Mouse (Mus musculus): ENCODE data around the gene Zfp148. TPM values are rescaled to one million over a fixed set of nuclear protein-coding genes. Genes with fewer than 3 reads are reported as not detected.
"Not testable (repeated sequence)": the region's sequence is repeated elsewhere in the genome, so short reads cannot be mapped to it uniquely, and the experiment has no call there.

The Zfp148 gene
- total RNA-seq, 2 experiments from 2014 or later, result 28.0 to 31.9 TPM

DNA sequence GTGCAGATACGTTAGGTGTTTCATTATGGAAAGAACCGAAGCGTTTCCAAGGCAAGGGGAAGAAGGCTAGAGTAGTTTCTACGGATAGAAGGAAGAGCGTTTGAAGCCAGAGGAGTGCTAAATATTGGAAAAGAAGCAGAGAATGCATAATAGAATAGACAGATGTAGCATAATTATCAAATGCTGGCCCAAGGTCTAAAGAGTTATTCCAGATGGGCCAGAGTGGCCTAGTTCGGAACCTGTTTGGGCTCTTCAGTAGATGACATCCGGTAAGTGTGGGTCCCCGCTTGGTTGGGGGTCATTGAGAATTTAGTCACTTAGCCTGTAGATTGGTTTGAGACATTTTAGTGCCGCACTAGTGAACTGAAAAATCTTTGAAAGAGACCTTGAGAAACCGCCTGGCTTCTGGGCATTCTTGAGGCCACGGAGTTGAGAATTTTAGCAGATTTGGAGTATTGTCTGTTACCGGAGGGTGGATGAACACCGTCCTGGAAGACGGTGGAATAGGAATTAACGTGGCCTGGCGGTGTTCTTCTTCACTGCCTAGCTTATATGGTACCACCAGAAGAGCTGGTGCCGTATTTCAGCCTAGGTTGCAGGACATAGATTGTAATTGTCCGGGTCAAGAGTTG lies 1.1 kb downstream of the Zfp148 start:
- no peak for DNase-seq

DNA sequence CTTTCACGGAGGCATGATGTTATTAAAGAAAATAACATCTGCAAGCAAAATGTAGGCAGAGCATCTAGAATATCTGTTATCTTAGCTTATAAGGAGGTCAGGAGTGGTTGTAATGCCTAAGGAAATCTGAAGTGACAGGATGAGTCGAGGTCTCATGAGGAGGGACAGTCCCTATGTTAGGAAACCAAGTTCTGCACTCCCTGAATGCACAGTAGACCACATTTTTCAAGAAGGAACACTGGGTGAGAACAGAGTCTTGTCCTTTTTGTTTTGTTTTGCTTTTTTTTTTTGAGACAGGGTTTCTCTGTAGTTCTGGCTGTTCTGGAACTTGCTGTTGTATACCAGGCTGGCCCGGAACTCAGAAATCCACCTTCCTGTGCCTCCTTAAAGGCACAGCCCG lies 1.7 kb downstream of the Zfp148 start:
- DNase-seq, result no peak

DNA sequence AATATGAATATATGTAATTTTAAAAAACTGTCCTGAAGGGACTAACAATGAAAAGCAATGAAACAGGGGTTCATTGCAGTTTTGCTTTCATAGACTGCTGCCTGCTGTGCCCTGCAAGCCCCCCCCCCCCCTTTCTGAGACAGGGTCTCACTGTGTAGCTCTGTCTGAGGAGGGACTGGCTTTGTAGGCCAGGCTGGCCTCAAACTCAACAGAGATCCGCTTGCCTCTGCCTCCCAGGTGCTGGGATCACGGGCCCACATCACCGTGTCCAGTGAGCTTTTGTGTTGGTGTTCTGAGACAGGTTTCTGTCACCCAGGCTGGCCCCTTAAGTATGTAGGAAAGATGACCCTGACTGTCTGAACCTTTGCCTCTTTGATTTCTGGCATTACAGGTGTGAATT lies 2.9 kb downstream of the Zfp148 start:
- no peak for DNase-seq

DNA sequence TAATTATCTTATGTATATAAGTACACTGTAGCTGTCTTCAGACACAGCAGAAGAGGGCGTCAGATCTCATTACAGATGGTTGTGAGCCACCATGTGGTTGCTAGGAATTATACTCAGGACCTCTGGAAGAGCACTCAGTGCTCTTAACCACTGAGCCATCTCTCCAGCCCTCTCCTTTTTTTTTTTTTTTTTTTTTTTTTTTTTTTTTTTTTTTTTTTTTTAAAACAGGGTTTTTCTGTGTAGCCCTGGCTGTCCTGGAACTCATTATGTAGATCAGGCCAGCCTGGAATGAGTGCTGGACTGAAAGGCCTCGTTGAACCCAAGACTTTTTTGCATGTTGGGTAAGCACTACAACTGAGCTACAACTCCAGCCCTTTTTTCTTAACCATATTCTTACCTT lies 3.4 kb downstream of the Zfp148 start:
- DNase-seq, result not testable (repeated sequence)

DNA sequence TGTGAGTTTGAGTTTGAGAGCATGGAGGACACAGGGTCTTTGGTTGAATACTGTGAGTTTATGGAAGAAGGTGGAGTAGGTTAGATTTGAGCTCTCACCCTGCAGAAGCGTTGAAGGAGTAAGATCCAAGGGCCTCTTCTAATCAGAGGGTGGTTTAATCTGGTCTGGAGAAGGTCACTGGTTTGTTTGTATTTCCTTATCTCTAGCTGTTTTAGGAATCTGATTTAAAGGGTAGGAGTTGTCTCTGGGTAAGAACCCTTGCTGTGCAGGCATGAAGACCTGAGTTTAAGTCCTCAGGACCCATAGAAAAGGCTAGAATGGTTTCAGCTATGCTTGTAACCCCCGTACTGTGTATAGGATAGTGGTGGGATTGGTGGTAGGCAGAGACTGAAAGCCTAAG lies 6.4 kb downstream of the Zfp148 start:
- no peak for DNase-seq

DNA sequence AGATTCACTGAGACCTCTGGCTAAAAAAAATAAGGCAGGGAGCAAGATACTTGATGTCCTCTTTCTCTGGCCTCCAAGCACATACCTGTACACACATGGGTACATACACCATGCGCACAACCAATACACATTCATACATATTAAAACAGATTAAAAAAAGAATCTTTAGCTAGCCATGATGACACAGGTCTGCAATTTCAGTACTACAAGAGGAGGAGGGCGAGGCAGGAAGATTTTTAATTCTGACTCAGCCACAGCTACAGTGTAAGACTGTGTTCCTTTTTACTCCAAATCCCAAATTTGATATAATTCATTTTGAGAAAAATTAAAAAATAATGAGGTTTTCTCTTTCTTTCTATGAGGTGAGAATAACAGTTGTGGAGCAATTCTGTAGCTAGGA lies 6.8 kb downstream of the Zfp148 start:
- DNase-seq, result no peak

DNA sequence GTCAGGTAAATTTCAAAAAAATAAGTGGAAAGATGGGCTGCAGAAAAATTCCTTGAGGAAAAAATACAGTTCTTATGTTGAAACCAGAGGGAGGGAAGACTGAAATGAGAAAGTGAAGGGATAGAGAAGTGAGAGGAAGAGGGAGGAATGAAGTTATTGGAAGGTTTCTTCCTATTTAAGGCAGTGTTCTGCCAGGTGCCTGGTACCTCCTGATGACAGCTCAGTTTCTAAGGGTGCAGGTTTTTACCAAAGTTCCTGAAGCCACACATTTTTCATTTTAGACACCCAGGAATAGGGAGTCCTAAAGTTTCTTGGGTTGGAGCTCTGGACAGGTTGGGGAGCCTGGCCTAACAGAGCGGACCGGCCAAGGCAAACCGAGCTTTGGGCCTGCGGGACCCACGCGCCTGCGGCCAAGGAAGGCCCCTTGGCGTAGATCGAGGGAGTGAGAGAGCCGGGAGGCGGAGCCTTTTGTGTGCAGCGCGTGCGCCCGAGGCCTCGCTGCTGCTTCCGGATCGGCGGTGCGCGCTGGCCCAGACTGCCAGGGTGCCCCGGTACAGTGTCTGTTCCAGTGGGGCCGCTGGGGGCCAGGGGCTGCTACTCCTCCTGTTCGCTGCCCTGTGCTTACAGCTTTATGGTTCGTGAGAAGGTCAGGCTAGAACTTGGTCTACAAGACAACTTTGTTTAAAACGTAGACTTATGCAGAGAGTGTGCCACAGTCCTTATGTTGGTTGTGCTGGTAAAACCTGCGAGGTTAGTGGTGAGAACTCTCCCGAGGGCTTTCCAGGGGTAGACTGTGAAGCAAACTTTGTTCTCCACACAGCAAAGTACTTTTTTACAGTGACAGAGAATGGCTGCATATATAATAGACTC lies 19.5 kb downstream of the Zfp148 start:
- DNase-seq, result peak; percentile 71

DNA sequence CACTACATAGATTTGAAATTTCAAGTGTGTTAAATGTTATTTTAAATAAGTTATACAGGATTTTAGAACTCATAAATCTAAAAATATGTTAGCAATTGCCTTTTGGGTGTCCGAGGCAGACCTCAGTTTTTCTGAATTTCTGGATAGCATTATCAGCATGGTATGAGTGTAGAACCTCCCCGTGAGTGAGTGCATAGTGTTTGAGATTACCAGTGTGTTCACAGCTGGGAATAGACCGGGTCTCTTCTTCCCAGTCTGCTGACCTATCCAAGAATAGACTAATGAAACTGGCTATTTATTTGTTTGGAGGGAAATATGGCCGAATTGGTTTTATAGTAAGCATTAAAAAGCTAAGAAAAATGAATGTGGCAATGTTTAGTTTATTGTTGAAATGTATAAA lies 20.3 kb downstream of the Zfp148 start:
- no peak for DNase-seq

DNA sequence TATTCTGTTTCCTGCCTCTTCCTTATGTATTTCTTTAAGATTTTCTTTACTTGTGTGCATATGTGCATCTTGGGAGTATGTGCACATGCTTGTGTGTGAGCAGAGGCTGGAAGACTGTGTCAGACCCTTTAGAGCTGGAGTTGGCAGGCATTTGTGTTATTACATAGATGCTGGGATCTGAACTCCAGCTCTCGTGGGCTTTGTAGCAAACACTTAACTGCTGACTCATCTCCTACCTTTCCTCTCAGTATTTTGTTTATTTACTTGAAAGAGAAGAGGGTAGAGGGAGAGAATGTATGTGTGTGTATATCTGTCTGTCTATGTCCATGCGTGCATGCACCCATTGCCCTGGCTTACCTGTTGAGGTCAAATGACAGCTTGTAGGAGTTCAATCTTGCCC lies 22.6 kb downstream of the Zfp148 start:
- no peak for DNase-seq

DNA sequence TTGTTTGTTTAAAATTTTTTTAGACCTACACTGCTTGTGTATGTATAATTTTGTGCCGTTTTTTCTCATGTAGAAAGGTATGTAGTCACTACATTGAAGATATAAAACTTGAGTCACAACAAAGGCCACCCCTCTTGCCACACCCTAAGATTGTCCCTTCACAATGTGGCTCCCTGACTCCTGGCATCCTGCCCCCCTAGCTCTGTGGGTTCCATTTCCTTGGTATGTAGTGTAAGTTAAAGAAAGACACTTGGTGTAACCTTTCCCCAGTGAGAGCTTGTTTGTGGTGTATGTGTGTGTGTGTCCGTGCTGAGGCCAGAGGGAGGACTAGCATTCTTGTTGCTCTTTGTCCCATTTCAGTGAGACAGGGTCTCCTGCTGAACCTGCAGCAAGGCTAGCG lies 23.4 kb downstream of the Zfp148 start:
- no peak for DNase-seq

DNA sequence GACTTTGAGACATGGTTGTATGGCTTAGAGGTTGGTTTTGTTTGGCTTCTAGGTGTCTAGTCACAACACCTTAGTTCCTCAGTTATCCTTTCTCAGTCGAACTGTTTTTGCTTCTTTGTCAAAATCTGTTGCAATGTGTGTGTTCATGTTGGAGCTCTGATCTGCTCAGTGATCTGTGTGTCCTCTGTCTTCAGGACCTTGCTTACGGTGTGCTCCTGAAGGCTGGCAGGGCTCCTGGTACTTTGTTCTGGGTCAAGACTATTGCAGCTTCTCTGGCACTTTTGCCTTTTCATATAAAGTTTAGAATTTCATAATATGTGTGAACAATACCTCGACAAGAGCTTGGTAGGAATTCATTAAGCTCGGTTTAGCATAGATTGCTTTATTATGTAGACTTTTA lies 24.9 kb downstream of the Zfp148 start:
- DNase-seq, result no peak

DNA sequence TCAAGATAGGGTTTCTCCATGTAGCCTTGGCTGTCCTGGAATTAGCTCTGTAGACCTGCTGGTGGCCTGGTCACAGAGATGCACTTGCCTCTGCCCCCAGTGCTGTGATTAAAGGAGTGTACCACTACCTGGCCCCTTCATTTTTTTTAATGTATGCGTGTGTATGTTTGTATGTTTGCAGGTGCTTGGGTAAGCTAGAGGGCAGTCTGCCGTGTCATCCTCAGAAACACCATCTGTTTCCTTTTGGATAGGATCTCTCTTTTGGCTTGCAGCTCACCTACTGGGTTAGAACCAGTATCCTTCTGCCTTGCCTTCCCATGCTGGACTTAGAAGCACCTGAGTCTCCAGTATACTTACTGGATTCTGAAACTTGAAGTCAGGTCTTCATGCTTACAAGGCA lies 29.5 kb downstream of the Zfp148 start:
- no peak for DNase-seq

DNA sequence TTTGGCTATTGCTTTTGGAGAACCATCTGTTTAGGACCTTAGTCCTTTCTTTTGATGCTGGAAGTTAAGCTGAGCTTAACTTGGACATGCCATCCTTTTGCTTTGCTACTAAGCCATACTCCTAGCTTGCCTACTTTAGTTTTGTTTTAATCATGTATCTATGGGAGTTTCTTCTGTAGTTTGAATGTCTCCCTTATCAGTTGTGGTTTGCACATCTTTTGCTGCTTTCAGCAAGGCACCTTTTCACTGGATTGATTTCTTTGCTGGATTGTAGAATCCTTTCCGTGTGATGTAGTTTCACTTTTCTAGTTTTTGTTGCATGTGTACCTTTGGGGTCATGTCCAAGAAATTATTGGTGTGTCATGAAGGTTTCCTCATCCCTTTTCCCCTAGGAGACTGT lies 30.0 kb downstream of the Zfp148 start:
- no peak for DNase-seq

DNA sequence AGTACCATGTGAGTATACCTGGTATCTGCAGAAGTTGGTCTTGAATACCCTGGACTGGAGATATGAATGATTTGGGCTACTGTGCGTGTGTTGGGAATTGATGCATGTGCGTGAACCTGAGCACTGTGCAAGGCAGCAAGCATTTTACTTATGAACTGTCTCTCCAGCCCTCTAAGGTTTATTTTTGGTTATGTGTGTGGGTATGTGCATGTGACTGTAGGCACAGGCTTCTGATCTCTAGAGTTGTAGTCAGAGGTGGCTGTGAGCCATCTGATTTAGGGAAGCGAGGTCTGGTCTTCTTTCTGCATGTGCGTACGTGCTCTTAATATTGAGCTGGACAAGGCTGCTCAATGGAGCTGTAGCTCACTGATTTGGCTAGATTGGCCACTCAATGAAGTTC lies 33.6 kb downstream of the Zfp148 start:
- DNase-seq, result no peak

DNA sequence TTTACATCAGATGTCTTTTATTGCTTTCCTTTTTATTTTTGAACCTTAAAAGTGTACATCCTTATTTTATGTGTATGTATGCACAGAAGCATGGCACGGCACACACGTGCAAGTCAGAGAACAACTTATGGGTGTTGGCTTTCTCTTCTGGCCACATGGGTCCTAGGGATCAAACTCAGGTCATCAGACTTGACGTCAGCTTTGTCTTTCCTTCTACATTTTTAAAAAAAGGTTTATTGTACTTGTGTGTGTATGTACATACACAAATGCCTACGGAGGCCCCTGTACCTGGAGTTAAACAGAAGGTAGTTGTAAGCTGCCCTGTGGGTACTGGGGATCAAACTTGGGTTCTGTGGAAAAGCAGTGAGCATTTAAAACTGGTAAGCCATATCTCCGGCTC lies 35.0 kb downstream of the Zfp148 start:
- DNase-seq, result no peak

DNA sequence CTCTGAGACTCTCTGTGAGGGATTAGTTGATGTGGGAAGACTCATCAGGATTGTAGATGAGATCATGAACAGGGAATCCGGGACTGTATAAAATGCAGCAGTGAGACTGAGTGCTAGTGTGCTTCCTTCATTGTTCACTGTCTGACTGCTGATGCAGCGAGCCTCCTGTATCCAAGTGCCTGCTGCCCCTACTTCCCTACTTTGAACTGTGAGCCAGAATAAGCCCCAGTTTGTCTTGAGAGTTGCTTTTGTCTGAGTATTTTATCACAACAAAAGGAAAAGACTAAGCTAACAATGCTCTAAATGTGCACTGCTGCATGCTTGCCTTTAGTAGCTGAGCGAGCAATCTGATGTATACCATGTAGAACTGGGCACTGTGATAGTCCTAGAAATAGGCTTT lies 47.7 kb downstream of the Zfp148 start:
- no peak for DNase-seq

DNA sequence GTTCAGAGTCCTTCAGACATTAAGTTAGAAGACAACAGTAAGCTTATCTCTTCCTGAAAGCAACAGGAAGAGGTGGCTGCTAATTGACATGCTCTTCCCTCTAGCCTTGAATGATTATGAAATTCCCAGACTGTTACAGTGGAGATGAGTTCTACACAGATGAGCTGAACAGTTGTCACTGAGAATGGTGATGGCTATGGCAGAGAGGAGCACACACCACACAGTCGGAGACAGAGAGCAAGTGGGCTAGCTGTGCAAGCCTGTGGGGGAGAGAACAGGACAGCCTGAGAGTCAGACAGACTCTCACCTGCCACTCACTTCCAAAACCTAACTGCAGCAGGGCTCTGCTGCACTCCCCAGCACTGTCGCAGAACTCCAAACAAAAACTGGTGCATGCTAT lies 51.0 kb downstream of the Zfp148 start:
- no peak for DNase-seq

DNA sequence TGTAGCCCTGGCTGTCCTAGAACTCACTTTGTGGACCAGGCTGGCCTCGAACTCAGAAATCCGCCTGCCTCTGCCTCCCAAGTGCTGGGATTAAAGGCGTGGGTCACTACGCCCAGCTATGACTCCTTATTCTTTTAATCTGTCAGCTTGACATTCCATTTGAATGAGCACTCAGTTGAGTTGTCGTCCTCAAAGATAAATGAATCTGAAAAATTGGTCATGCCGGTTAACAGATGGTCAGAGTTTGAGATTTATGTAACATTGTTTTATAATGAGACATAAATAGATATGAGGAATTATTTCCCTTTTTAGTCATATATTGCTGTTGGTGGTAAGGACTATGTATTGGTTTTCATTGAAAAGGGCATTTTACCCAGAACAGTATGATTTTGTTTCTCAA lies 60.4 kb downstream of the Zfp148 start:
- no peak for DNase-seq

DNA sequence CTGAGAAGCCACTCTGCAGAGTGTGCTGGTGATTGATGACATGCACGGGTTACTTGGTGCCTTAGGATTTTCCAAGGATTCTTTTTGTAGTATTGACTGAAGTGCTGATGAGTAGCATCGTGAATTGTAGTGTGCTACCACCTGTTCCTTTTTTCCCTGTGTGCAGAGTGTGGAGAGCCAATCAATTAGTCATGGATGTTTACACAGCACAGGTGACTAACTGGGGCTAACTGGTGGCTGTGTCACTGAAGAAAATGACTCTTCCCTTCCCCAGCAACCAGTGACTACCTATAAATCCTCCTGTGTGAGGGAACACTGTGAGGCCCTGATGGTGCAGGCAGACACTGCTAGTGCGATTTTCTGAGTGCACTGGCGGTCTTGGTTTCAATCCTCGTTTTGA lies 66.2 kb downstream of the Zfp148 start:
- no peak for DNase-seq

DNA sequence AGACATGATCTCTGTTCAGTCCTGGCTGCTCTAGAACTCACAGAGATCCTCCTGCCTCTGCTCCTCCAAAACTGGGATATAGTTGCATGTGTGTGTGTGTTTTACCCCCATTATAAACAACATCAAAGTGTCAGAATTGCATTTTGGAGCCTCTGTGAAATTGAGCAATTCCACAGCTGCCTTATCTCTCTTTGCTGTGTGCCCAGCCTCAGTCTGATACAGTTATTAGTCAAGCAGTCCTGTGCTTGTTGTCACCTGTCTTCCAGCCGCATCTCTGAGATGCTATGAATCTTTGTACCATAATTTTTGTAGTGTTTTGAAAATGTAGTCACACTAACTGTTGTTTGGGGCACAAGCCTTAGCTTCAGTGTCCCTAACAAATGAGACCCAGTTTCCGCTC lies 73.2 kb downstream of the Zfp148 start:
- DNase-seq, result no peak

DNA sequence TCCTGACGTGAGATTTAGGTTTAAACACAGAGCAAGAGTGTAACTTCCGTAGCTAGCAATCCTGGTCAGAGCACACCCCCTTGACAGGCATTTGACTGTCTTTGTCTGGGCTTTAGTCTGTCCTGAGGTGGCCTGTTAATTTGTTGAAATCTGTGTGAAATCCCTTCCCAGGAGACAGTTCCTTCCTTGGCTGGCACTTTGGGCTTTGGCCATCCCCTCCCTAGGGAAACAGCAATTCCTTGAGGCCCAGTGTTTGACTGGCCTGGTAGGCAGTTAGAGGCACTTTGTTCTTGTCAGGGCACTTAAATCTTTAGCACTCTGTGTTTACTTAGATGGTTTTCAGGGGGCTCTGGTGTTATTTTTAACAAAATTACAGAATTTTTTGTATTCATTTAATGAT lies 73.7 kb downstream of the Zfp148 start:
- no peak for DNase-seq

DNA sequence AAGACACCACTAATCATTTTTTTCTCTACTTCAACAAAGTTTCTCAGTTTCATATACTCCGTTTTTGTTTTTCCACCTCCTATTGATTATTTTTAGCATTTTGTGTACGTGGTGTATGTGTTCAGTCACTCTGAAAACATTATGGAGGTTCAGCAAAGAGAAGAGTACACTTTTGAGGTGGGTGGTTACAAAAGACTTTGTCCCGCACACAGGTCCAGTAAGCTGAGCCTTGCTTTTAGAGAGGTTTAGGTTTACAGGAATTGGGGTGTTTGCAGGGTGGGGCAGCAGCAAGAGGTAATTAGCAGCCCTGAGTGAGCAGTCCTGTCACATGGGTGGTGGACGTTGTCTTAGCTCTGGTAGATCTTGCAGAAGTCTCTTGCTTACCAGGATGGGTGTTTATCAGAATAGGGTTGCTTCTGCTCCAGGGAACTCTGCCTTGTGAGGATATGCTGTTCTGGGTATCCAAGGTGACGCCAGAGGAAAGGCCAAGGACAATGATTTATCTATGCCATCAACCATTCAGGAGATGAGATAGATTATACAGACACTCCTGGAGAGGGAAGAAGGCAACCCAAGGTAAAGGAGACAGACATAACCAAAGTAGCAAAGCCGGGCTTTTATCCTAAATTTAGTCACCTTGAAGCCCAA lies 74.8 kb downstream of the Zfp148 start:
- no peak for DNase-seq

DNA sequence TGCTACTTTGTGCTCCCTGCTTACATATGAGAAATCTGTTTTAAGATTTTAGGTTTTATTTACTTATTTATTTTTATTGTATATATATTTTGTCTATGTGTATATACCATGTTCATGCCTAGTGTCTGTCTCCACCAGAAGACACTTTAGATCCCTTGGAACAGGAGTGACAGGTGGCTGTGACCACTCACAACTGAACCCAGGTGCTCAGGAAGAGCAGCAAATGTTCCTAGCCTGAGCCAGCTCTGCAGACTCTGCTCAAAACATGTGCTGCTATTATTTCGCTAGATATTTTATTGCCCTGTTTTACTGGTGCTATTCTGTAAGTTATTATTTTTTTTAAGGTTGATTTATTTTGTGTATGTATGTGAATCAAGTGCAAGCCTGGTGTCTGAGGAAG lies 78.5 kb downstream of the Zfp148 start:
- no peak for DNase-seq

DNA sequence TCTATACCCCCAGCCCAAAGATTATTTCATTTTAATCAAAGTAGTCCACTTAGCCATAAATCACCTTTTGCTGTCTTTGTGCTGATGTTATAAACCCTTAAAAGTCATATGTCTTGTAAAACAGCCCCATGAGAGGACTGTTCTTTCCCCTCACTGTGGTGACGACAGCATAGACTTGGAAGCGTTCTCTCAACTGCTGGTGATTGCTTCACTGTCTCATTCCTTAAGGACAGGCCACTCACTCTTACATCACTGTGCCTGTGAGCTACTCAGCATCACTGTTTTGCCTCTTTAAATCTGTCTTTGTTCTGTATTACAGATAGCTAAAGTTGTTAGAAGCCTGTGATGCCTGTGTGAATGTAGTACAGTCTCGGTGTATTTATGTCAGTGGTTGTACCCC lies 80.8 kb downstream of the Zfp148 start:
- no peak for DNase-seq

Data from gastrocnemius, postnatal 10 days (tissue).